In genomic region chr3:97051264-97051744, GRCm38 (mm10) we compare ENCODE assay signal across 10 mouse cellular contexts.
DNase-seq lines count a peak whose midpoint lies in the region; ATAC-seq lines count a peak whose summit lies in the region.
"Had no signal": no experiment of that assay in that cellular context is flagged by ENCODE, and none has a peak within 500 bp of the region (broad histone marks: within the 10 kb centered on the region; RNA-seq: fewer than 3 reads in every experiment).

No protein-coding gene starts in this region.

- H3K9ac ChIP-seq in heart, embryonic 16.5 days (ENCODE audit: low read length) = peak overlapping the region; percentile 6; the same call in 1 of the 2 replicates
- H3K9ac ChIP-seq: neural tube, embryonic 12.5 days had no signal

- peak overlapping the region; percentile 14; the same call in 1 of the 2 replicates for H3K27ac ChIP-seq in heart, embryonic 16.5 days (ENCODE audit: low read length)
- H3K27ac ChIP-seq: neural tube, embryonic 12.5 days had no signal

- H3K4me2 ChIP-seq in heart, embryonic 16.5 days (ENCODE audit: low read depth, low read length) = 0 out of 2 replicates have a peak overlapping the region, but pooled peaks have one; percentile 12
- H3K4me2 ChIP-seq: neural tube, embryonic 12.5 days had no signal

- no peak for DNase-seq in cerebellum, adult 8-10 months
- peak; percentile 22 for DNase-seq in left cerebral cortex, postnatal 4 days
- no peak for DNase-seq in left cerebral cortex, adult 8-10 months (ENCODE audit: low spot score in 2 of 2)
- peak; percentile 59 to 86 for DNase-seq in lung, postnatal 4 days
- no peak for DNase-seq in spleen, postnatal 10 days (ENCODE audit: low spot score in 2 of 2)
- DNase-seq in spleen, adult 12 weeks (ENCODE audit: low spot score) = no peak
- DNase-seq: thymus, postnatal 25 days had no signal

- H3K9me3 ChIP-seq in heart, embryonic 16.5 days (replicated peaks; ENCODE audit: control insufficient read depth, low read length) = no peaks in the 10 kb centered on the region; the same call in 1 of the 2 replicates
- H3K9me3 ChIP-seq: neural tube, embryonic 12.5 days had no signal

- peaks cover 2% of the 10 kb centered on the region; the same call in 1 of the 2 replicates for H3K36me3 ChIP-seq in heart, embryonic 16.5 days (ENCODE audit: control insufficient read depth, insufficient read depth)
- H3K36me3 ChIP-seq: neural tube, embryonic 12.5 days had no signal

- H3K4me3 ChIP-seq in heart, embryonic 16.5 days (ENCODE audit: low read length) = no peak overlapping the region
- H3K4me3 ChIP-seq: neural tube, embryonic 12.5 days had no signal

- peaks cover 19% of the 10 kb centered on the region for H3K4me1 ChIP-seq in heart, embryonic 16.5 days (ENCODE audit: control insufficient read depth, insufficient read depth, low read length)
- H3K4me1 ChIP-seq: neural tube, embryonic 12.5 days had no signal

- no peaks in the 10 kb centered on the region for H3K27me3 ChIP-seq in heart, embryonic 16.5 days (ENCODE audit: control insufficient read depth, insufficient read depth, low read length)
- H3K27me3 ChIP-seq: neural tube, embryonic 12.5 days had no signal

- 29% methylated on average over 13 of the region's 13 CpGs for WGBS in heart, embryonic 16.5 days

- ATAC-seq in cerebellum, adult (ENCODE audit: insufficient number of reproducible peaks, low FRiP score, low TSS enrichment) = 0 out of 2 replicates have a peak, but pooled peaks have one; percentile 20
- ATAC-seq in heart, embryonic 16.5 days (replicated peaks; ENCODE audit: extremely low read depth, insufficient read depth, low FRiP score) = peak; percentile 68

- intact Hi-C loops in left cerebral cortex, postnatal 4 days (cut with DNase I) = no loop called here

Comparison
In these comparisons a context has a peak if more than half of its experiments do, and no peak if none do; other contexts are left out.
1. DNase-seq: peak in left cerebral cortex, postnatal 4 days (single experiment) and lung, postnatal 4 days (2 of 2); none in cerebellum, adult 8-10 months (single experiment), left cerebral cortex, adult 8-10 months (0 of 2), spleen, postnatal 10 days (0 of 2) and spleen, adult 12 weeks (single experiment).